Mouse (Mus musculus): ENCODE results near the gene Ntpcr.

GRCm38 (mm10) chr8:125756391-125757105, 26.8 kb downstream of the Ntpcr start:
- TF ChIP-seq CTCF (IDR thresholded peaks at IDR 0.05; ENCODE audit: borderline replicate concordance, extremely low read depth, insufficient read depth, insufficient read length) = no peak
- no peak for TF ChIP-seq POLR2A (IDR thresholded peaks at IDR 0.05; ENCODE audit: borderline replicate concordance, extremely low read depth, insufficient read depth, insufficient read length, poor library complexity, severe bottlenecking)

All from brain, embryonic 14.5 days (tissue).